Mouse (Mus musculus): ENCODE measurements around the gene Rimbp3.

GRCm38 (mm10) chr16:17201977-17202376 lies 6.4 kb upstream of the Rimbp3 start:
- TF ChIP-seq EP300 (IDR thresholded peaks at IDR 0.05; ENCODE audit: low read depth), result no peak
- peak; percentile 55 for TF ChIP-seq CTCF (IDR thresholded peaks at IDR 0.05; ENCODE audit: low read depth)
